Mouse (Mus musculus): ENCODE data around the gene Olfr661.
A peak's percentile ranks its signal among the peaks of the same experiment; 100 is the strongest.

The Olfr661 gene

GRCm38 (mm10) chr7:104686201-104686600, at the start of gene Olfr661:
Gene Olfr661 (plus strand): TSS chr7:104686501.
- no peak for DNase-seq (ENCODE audit: low spot score in 2 of 2)

- peak in 1 of 2 experiments; percentile 19 for DNase-seq (ENCODE audit: low spot score in 2 of 2)
Measured at GRCm38 (mm10) chr7:104646841-104647482, 39.3 kb upstream of the Olfr661 start, which contains the start of gene Olfr658. Gene Olfr658 (minus strand): TSS chr7:104647305.

GRCm38 (mm10) chr7:104666453-104666852, 19.8 kb upstream of the Olfr661 start, which contains the start of gene Olfr659:
Gene Olfr659 (plus strand): TSS chr7:104666753.
- DNase-seq (ENCODE audit: low spot score in 2 of 2), result no peak
